Mouse (Mus musculus): ENCODE results near the gene Uevld. TPM values are rescaled to one million over a fixed set of nuclear protein-coding genes. Genes with fewer than 3 reads are reported as not detected.
"Not testable (repeated sequence)": the region's sequence is repeated elsewhere in the genome, so short reads cannot be mapped to it uniquely, and the experiment has no call there.

The Uevld gene
- polyA plus RNA-seq, 1 experiment from 2014 or later, result 5.3 TPM

DNA sequence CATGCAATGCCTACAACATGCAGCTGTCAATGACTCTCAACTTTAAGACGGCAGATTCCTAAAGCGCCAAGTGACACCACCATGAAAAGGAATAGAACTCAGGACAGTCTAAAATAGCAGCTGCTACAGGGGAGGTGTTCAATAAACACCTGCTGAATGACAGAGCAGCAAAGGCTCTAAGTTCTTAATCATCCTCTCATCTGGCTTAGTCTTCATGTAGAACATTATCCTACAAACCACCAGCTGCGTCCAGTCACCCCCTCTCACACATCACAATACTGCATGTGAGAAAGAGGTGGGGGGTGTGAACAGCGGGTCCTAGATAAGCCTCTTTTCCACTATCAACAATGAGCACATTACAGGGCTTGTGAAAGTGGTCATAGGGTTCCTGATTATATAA, 38.7 kb upstream of the Uevld start:
- Histone ChIP-seq H3K36me3 (peaks cover 68% of the 10 kb centered on the region), H3K9me3 (replicated peaks) (no peaks in the 10 kb centered on the region), H3K4me2 (peak overlapping the region; percentile 17), H3K27ac (peak overlapping the region; percentile 87), H3K9ac (peak overlapping the region; percentile 38; the same call in 1 of the 2 replicates), H3K27me3 (no peaks in the 10 kb centered on the region), H3K4me3 (replicated peaks) (no peak overlapping the region), H3K4me1 (replicated peaks) (peaks cover 77% of the 10 kb centered on the region)
- DNase-seq (peak; percentile 70), ATAC-seq (ENCODE audit: low read depth) (peak; percentile 91)
- 41% methylated on average over 4 of the region's 4 CpGs for WGBS (ENCODE audit: insufficient replicate concordance)

DNA sequence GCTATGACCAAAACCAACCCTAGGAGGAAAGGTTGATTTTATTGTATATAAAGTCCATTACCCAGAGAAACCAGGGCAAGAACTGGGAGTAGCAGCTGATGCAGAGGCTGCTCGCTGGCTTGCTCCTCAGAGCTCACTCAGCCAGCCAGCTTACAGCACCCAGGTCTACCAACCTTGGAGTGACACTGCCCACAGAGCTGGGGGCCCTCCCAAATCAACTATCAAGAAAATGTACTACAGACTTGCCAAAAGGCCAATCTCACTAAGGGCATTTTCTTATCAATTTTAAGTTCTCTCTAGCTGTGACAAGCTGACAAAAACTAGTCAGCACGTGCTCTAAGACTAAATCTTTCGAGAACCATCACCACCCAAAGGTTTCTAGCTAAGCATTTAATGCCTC, 37.2 kb upstream of the Uevld start:
- Histone ChIP-seq H3K36me3 (peaks cover 80% of the 10 kb centered on the region), H3K9ac (peak overlapping the region; percentile 4; the same call in 1 of the 2 replicates)
- 35% methylated on average over 3 of the region's 3 CpGs for WGBS (ENCODE audit: insufficient replicate concordance)

DNA sequence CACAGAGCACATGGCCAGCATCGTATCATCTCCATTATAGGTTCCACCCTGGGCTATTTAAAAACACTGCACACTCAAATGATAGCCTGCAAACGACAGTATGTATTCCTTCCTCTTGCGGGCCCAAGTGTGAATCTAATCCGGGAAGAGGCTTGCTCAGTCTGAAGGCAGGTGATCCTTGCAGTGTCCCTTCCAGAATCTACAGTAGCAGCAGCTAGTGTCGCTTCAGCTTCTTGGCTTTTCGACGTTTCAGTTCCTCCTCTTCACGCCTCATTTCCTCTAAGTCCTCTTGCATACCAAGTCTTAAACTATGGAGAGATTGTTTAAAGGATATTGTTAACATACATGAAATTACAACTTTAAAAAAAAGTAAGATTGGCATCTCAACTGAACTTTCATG, 34.8 kb upstream of the Uevld start:
- H3K4me1 ChIP-seq (replicated peaks), result peaks cover 55% of the 10 kb centered on the region
- H3K4me3 ChIP-seq (replicated peaks), result no peak overlapping the region
- H3K27ac ChIP-seq, result no peak overlapping the region
- DNase-seq (no peak), ATAC-seq (ENCODE audit: low read depth) (no peak)
- peaks cover 71% of the 10 kb centered on the region for H3K36me3 ChIP-seq
- no peak overlapping the region for H3K9ac ChIP-seq
- no peaks in the 10 kb centered on the region for H3K27me3 ChIP-seq
- 78% methylated on average over 8 of the region's 8 CpGs for WGBS (ENCODE audit: insufficient replicate concordance)
- no peak overlapping the region for H3K4me2 ChIP-seq
- no peaks in the 10 kb centered on the region for H3K9me3 ChIP-seq (replicated peaks)

More for the DNA sequence above, 37.2 kb upstream of the Uevld start:
- Histone ChIP-seq H3K4me2 (no peak overlapping the region), H3K27me3 (no peaks in the 10 kb centered on the region), H3K4me1 (replicated peaks) (peaks cover 64% of the 10 kb centered on the region), H3K9me3 (replicated peaks) (no peaks in the 10 kb centered on the region), H3K27ac (peak overlapping the region; percentile 35), H3K4me3 (replicated peaks) (no peak overlapping the region)
- peak; percentile 36 for DNase-seq
- peak; percentile 64 for ATAC-seq (ENCODE audit: low read depth)

DNA sequence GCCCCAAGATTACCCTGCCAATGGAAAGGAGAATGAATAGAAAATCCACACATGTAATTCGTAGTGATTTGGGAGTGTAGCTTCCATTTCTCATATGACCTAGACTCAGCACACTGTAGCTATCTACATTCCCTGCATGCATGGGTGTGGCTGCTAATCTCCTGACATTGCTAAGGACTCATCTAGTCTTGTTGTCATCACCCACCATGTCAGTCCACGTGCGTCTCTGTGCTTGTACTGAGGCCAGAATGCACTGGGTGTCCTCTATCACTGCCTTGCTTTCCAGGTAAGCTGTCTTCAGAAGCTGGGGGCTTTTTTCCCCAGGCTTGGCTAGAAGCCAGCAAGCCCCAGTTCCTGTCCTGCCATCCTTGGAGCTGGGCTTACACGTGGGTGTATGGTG, 31.1 kb upstream of the Uevld start:
- not testable (repeated sequence) for H3K4me2 ChIP-seq; H3K27ac ChIP-seq; H3K9me3 ChIP-seq (replicated peaks); H3K27me3 ChIP-seq; H3K4me3 ChIP-seq (replicated peaks); H3K9ac ChIP-seq; DNase-seq
- peaks cover 39% of the 10 kb centered on the region for H3K36me3 ChIP-seq
- ATAC-seq (ENCODE audit: low read depth), result peak; percentile 90
- WGBS (ENCODE audit: insufficient replicate concordance), result 37% methylated on average over 4 of the region's 4 CpGs
- H3K4me1 ChIP-seq (replicated peaks), result peaks cover 37% of the 10 kb centered on the region

DNA sequence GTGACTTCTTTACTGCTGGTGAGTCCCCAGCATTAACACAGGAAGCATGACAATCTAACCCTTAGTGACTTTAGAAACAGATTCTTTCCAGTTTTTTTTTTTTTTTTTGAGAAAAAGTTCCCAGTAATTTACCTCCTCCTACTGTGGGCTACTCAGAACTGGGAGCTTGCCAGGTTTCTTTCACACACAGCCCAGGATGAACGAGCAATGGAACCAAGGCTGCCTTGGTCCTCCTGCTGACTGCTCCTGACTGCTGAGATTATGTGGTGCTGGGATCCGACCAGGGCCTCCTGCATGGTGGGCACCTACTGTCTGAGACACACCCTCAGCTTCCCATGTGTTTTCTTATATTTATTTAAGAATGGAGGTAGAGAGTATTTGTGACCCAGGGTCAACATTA, 28.7 kb upstream of the Uevld start:
- H3K27me3 ChIP-seq, result 0 out of 2 replicates have a peak, but pooled peaks cover 6% of the 10 kb centered on the region
- no peak overlapping the region for H3K4me2 ChIP-seq
- H3K36me3 ChIP-seq, result peaks cover 18% of the 10 kb centered on the region
- no peak overlapping the region for H3K9ac ChIP-seq
- peaks cover 33% of the 10 kb centered on the region for H3K4me1 ChIP-seq (replicated peaks)
- ATAC-seq (ENCODE audit: low read depth), result no peak
- H3K4me3 ChIP-seq (replicated peaks), result no peak overlapping the region
- 54% methylated on average over 2 of the region's 2 CpGs for WGBS (ENCODE audit: insufficient replicate concordance)
- no peaks in the 10 kb centered on the region for H3K9me3 ChIP-seq (replicated peaks)
- no peak overlapping the region for H3K27ac ChIP-seq
- no peak for DNase-seq

DNA sequence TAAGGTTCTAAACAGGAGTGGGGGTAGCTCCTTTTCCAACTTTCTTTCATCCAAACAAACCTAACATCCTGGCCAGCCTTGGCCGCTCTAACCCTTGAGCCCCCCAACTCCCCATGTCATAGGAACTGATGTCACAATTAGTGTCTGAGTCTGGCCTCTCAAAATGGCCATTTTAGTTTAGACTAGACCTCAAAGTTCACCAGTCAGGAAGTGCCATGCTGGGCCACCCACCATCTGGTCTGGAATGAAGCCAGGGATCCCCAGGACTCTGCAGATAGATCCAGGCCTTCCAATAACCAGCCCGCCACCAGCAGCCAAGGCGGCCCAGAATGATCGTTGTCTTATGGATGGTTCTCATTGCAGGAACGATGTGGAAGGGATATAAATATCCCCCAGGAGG, 28.3 kb upstream of the Uevld start:
- no peak overlapping the region for H3K4me2 ChIP-seq
- H3K27ac ChIP-seq, result no peak overlapping the region
- DNase-seq (no peak), ATAC-seq (ENCODE audit: low read depth) (no peak)
- H3K36me3 ChIP-seq, result peaks cover 14% of the 10 kb centered on the region
- WGBS (ENCODE audit: insufficient replicate concordance), result 72% methylated on average over 5 of the region's 5 CpGs
- 0 out of 2 replicates have a peak, but pooled peaks cover 6% of the 10 kb centered on the region for H3K27me3 ChIP-seq
- H3K9ac ChIP-seq, result no peak overlapping the region
- no peaks in the 10 kb centered on the region for H3K9me3 ChIP-seq (replicated peaks)
- peaks cover 33% of the 10 kb centered on the region for H3K4me1 ChIP-seq (replicated peaks)
- no peak overlapping the region for H3K4me3 ChIP-seq (replicated peaks)

DNA sequence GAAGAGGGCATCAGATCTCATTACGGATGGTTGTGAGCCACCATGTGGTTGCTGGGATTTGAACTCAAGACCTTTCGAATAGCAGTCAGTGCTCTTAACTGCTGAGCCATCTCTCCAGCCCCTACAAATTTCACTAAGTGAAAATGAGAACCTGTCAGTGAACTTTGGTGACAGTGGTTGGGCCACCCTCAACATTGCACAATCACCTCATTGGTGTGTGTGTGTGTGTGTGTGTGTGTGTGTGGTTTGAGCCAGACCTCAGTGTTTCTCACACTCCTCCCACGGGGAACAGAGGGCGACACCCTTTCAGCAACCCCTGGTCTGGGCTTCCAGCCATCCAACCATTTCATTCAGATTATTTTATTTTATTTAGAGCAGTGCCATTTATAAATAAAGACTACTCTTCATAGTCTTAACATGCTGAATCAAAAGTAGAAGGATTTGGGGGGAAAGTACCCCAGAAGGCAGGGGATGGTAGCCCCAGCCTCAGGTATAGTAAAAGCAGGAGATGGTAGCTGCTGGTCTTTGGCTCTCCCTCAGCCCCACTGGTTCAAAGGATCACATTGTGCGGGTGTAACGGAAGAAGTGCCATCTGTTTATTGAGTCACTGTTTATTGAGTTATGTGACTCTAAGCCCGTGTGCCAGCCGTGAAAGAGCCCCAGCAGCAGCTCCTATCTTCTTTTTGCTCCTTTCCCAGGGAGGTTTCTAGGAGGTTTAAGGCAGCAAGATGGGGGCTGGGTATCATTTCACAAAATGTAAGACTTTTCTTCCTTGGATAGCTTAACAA, 27.6 kb upstream of the Uevld start:
- Histone ChIP-seq H3K36me3 (peaks cover 8% of the 10 kb centered on the region), H3K4me1 (replicated peaks) (peaks cover 33% of the 10 kb centered on the region), H3K9me3 (replicated peaks) (no peaks in the 10 kb centered on the region), H3K27me3 (0 out of 2 replicates have a peak, but pooled peaks cover 6% of the 10 kb centered on the region), H3K27ac (no peak overlapping the region), H3K9ac (no peak overlapping the region), H3K4me2 (no peak overlapping the region), H3K4me3 (replicated peaks) (no peak overlapping the region)
- WGBS (ENCODE audit: insufficient replicate concordance), result 55% methylated on average over 8 of the region's 8 CpGs
- DNase-seq (no peak), ATAC-seq (ENCODE audit: low read depth) (peak; percentile 37; the same call in 1 of the 2 replicates)

DNA sequence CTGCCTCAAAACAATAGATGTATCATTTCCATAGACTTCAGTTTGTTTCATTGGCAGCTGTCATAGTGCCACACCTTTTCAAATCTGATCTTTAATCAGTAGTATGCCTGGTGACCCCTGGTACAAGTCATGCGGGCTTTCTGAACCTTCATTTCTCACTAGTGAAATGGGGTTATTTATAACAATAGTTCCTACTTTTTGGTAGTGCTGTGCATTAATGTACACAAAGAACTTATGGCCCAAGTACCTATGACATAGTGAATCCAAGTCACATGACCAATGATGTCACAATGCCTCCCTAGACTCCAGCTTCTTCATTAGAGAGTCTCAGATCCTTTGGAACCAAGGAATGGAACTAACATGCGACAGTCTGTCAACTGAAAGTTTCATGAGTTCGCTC, 25.0 kb upstream of the Uevld start, which contains the start of gene Gm9999:
Gm9999 (plus strand) TSS at position 301 of the 400 bp plus-strand sequence.
- no peak for ATAC-seq (ENCODE audit: low read depth)
- H3K9ac ChIP-seq, result no peak within 1 kb of the TSS
- H3K4me2 ChIP-seq, result no peak within 1 kb of the TSS
- 0 out of 2 replicates have a peak, but pooled peaks cover 6% of the 10 kb centered on the region for H3K27me3 ChIP-seq
- no peak within 1 kb of the TSS for H3K4me3 ChIP-seq (replicated peaks)
- 73% methylated on average over 3 of the region's 3 CpGs for WGBS (ENCODE audit: insufficient replicate concordance)
- H3K9me3 ChIP-seq (replicated peaks), result no peaks in the 10 kb centered on the region
- no peak for DNase-seq
- H3K36me3 ChIP-seq, result no peaks in the 10 kb centered on the region
- H3K27ac ChIP-seq, result no peak within 1 kb of the TSS
- H3K4me1 ChIP-seq (replicated peaks), result peaks cover 18% of the 10 kb centered on the region

DNA sequence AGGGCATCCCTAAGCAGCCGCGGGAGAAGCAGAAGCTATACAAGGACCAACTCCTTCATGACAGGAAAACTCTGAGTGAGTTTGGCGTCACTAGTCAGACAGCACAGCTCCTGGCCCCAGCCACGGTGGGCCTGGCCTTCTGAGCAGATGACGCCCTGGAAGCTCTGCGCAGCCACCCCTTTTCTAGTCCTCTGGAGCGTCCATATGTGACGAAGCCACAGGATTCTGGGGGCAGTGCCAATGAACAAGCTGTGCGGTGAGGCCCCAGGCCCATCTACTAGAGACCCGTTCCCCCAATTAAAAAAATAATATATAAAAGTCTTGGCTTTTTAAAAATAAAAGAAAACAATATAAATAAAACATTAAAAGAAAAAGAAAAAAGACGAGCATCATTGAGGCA, 17.1 kb upstream of the Uevld start:
- 81% methylated on average over 11 of the region's 11 CpGs for WGBS (ENCODE audit: insufficient replicate concordance)
- H3K4me1 ChIP-seq (replicated peaks), result peaks cover 11% of the 10 kb centered on the region; the same call in 1 of the 2 replicates
- DNase-seq, result no peak
- no peaks in the 10 kb centered on the region for H3K27me3 ChIP-seq
- no peak for ATAC-seq (ENCODE audit: low read depth)
- no peak overlapping the region for H3K9ac ChIP-seq
- no peaks in the 10 kb centered on the region for H3K9me3 ChIP-seq (replicated peaks)
- no peak overlapping the region for H3K4me2 ChIP-seq
- no peaks in the 10 kb centered on the region for H3K36me3 ChIP-seq
- no peak overlapping the region for H3K4me3 ChIP-seq (replicated peaks)
- H3K27ac ChIP-seq, result no peak overlapping the region

DNA sequence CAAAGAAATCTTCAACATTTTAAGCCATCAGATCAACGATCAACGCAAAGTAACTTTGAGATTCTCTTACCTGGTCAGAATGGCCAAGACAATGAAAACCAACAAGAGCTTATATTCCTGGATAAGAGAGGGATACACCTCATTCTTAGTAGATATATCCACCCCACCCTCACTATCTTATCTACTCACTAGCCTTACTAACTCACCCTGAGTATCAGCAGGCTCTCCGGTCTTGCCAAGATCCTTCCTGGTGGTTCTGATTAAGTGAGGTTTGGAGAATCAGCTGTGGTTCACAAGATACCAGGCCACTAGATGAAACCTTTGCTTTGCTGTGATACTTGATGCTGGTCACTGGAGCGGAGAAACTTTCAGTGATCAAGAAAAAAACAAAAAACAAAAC, 16.3 kb upstream of the Uevld start:
- no peak overlapping the region for H3K27ac ChIP-seq
- H3K4me2 ChIP-seq, result no peak overlapping the region
- no peak overlapping the region for H3K4me3 ChIP-seq (replicated peaks)
- H3K27me3 ChIP-seq, result no peaks in the 10 kb centered on the region
- DNase-seq (no peak), ATAC-seq (ENCODE audit: low read depth) (peak; percentile 57; the same call in 1 of the 2 replicates)
- H3K36me3 ChIP-seq, result no peaks in the 10 kb centered on the region
- H3K9ac ChIP-seq, result no peak overlapping the region
- H3K9me3 ChIP-seq (replicated peaks), result no peaks in the 10 kb centered on the region
- 61% methylated on average over 4 of the region's 4 CpGs for WGBS (ENCODE audit: insufficient replicate concordance)
- H3K4me1 ChIP-seq (replicated peaks), result peaks cover 11% of the 10 kb centered on the region; the same call in 1 of the 2 replicates

DNA sequence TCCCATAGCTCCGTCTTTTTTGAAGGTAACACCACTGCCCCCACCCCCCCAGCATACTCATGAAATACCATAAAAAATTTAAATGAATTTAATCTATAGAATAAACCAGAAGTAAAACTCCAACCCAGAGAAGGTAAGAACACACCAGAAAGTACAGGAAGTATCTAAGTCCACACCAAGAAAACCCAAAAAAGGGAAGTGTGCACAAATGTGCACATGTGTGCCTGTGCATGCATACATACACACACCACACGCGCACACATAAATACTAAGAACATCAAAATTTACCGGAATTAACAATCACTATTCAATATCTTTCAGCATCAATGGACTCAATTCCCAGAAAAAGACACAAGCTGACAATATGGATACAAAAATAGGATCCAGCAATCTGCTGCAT, 11.6 kb upstream of the Uevld start:
- no peak overlapping the region for H3K9ac ChIP-seq
- H3K9me3 ChIP-seq (replicated peaks), result no peaks in the 10 kb centered on the region
- WGBS (ENCODE audit: insufficient replicate concordance), result 81% methylated on average over 4 of the region's 4 CpGs
- H3K27ac ChIP-seq, result no peak overlapping the region
- DNase-seq, result no peak
- H3K4me3 ChIP-seq (replicated peaks), result no peak overlapping the region
- ATAC-seq (ENCODE audit: low read depth), result no peak
- H3K4me2 ChIP-seq, result no peak overlapping the region
- H3K36me3 ChIP-seq, result no peaks in the 10 kb centered on the region
- peaks cover 11% of the 10 kb centered on the region; the same call in 1 of the 2 replicates for H3K4me1 ChIP-seq (replicated peaks)
- no peaks in the 10 kb centered on the region for H3K27me3 ChIP-seq

DNA sequence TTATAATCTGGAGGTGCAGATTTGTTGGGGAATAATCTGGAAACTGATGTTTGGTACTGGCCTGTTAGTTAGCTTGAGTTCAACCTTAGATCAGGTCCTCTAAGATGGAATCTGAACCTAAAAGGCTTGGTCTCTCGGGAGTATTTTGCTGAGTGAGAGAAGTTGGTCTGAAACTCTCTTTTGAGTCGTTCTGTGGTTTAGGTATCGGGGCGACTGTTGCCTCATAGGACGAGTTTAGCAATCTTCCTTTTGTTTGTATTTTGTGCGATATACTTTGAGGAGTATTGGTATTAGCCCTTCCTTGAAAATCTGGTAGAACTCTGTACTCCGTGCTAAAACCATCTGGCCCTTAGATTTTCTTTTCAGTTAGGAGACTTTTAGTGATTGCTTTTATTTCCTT, 5.7 kb upstream of the Uevld start:
- H3K27me3 ChIP-seq, result peaks cover 18% of the 10 kb centered on the region
- H3K9me3 ChIP-seq (replicated peaks), result no peaks in the 10 kb centered on the region
- H3K27ac ChIP-seq, result no peak overlapping the region
- ATAC-seq (ENCODE audit: low read depth), result no peak
- WGBS (ENCODE audit: insufficient replicate concordance), result 61% methylated on average over 7 of the region's 7 CpGs
- H3K36me3 ChIP-seq, result no peaks in the 10 kb centered on the region
- no peak for DNase-seq
- no peak overlapping the region for H3K4me3 ChIP-seq (replicated peaks)
- no peak overlapping the region for H3K9ac ChIP-seq
- no peak overlapping the region for H3K4me2 ChIP-seq
- H3K4me1 ChIP-seq (replicated peaks), result peaks cover 15% of the 10 kb centered on the region

Measured in liver, embryonic 13.5 days (tissue).